Mouse (Mus musculus): Measurements from ENCODE around the gene Hmx3. TPM values are rescaled to one million over a fixed set of nuclear protein-coding genes. Genes with fewer than 3 reads are reported as not detected.

Gene Hmx3
- not detected for total RNA-seq (2023)

GRCm38 (mm10) chr7:131542115-131542871, at the start of gene Hmx3:
Gene Hmx3 (plus strand): TSS chr7:131542867.

DNA sequence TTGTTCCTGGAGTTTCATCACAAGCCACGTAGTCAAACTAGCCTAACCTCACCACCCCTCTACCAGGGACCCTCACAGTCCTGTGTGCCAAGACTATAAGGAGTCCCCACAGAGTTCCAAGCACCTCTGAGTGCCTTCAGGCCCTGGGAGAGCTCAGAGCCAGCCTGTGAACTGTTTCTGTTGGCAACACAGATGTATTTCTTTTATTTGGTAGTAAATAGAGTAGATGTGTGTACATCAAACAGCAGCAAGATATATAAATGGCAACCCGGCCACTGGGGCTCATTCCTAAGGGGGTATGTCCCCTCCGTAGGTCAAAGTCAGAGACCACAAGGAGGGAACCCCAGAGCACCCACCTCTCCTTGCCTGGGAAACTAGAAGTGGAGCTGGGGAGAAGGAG, 5.8 kb downstream of the Hmx3 start, which contains the start of gene Hmx2:
TSS of gene Hmx2 (plus strand) at position 301 of the 400 bp plus-strand sequence.

DNA sequence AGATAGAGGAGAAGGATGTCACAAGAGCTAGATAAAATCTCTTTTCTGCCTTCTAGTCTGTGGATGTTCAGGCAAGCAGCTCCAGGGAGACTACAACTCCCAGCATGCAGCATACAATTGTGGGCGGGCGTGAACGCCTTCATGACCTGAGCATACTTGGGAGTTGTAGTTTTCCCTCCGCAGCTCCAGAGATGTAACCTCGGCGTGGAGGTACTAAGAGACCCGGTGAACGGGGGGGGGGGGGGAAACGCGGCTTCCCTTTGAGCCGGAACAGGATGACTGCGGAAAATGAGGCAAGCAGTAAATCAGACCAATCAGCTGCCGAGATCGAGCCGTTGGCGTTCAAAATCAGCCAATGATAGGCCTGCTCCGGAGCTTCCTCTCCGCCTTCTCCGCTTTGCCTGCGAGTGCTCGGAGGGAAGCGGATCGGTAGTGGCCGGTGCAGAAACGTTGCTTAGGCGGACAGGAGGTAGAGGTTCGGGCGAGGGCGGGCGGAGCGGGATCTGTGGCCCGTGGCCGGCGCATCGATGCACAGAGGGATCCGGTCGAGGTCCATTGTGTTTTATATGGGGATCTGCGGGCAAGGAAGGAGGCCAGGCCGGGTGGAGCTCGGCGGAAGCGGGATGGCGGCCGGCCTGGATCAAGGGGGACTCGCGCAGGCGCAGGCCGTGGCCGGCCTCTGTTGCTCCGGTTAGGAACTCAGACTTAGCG, 17.5 kb downstream of the Hmx3 start, which contains the start of gene Bub3:
TSS of gene Bub3 (plus strand) at position 237 of the 711 bp plus-strand sequence.

Other genes with a start within 250 kb of the Hmx3 start
- not detected for gene Cuzd1, start 220.6 kb upstream of the Hmx3 start, total RNA-seq (2023)
- gene Fam24b, start 213.4 kb upstream of the Hmx3 start, total RNA-seq (2023), result not detected
- not detected for gene Fam24a, start 209.0 kb upstream of the Hmx3 start, total RNA-seq (2023)
- gene 2310057M21Rik, start 180.1 kb upstream of the Hmx3 start, total RNA-seq (2023), result 20.5 TPM
- 37.4 TPM for gene Pstk, start 171.7 kb upstream of the Hmx3 start, total RNA-seq (2023)
- 67.2 TPM for gene Ikzf5, start 132.3 kb upstream of the Hmx3 start, total RNA-seq (2023)
- gene Acadsb, start 132.3 kb upstream of the Hmx3 start, total RNA-seq (2023), result 22.0 TPM
- not detected for gene Hmx2, start 5.9 kb downstream of the Hmx3 start, total RNA-seq (2023)
- 50.9 TPM for gene Bub3, start 17.4 kb downstream of the Hmx3 start, total RNA-seq (2023)

All from CD4-positive naive resting alpha-beta T cell, adult 57 days (primary cell).